Mouse (Mus musculus) 416B (cell line): ENCODE results near the gene Txndc8.

Source experiments
- DNase-seq: peaks from one replicate; pipeline ENCODE4 v3.0.0; 2011; ENCODE audit warnings: low read depth

Txndc8 gene

GRCm38 (mm10) chr4:58009024-58009423 is at the start of gene Txndc8:
Gene Txndc8, minus strand, starts transcription at chr4:58009124.
- DNase-seq = no peak

- no peak for DNase-seq
Observed at GRCm38 (mm10) chr4:58055653-58056052, 46.7 kb upstream of the Txndc8 start.

GRCm38 (mm10) chr4:58054441-58054840 is 45.5 kb upstream of the Txndc8 start:
- no peak for DNase-seq

GRCm38 (mm10) chr4:58050746-58051145 is 41.8 kb upstream of the Txndc8 start:
- DNase-seq = peak; percentile 79

GRCm38 (mm10) chr4:58050276-58050675 is 41.4 kb upstream of the Txndc8 start:
- DNase-seq = peak; percentile 36

- no peak for DNase-seq
Observed at GRCm38 (mm10) chr4:58044833-58045232, 35.9 kb upstream of the Txndc8 start.

- DNase-seq = no peak
Observed at GRCm38 (mm10) chr4:58044356-58044755, 35.4 kb upstream of the Txndc8 start.

- peak; percentile 63 for DNase-seq
Observed at GRCm38 (mm10) chr4:58040093-58040492, 31.2 kb upstream of the Txndc8 start.

- DNase-seq = no peak
Observed at GRCm38 (mm10) chr4:58037096-58037705, 28.3 kb upstream of the Txndc8 start.

GRCm38 (mm10) chr4:58034663-58035062 is 25.7 kb upstream of the Txndc8 start:
- no peak for DNase-seq

- peak; percentile 11 for DNase-seq
Observed at GRCm38 (mm10) chr4:58032714-58033113, 23.8 kb upstream of the Txndc8 start.

GRCm38 (mm10) chr4:58003501-58003900 is 5.4 kb downstream of the Txndc8 start:
- no peak for DNase-seq

- peak; percentile 62 for DNase-seq
Observed at GRCm38 (mm10) chr4:57991425-57991824, 17.5 kb downstream of the Txndc8 start.

GRCm38 (mm10) chr4:57974400-57975117 is 34.4 kb downstream of the Txndc8 start:
- DNase-seq = no peak

GRCm38 (mm10) chr4:57973592-57974268 is 35.2 kb downstream of the Txndc8 start:
- no peak for DNase-seq

GRCm38 (mm10) chr4:57970285-57970684 is 38.6 kb downstream of the Txndc8 start:
- no peak for DNase-seq

GRCm38 (mm10) chr4:57967195-57967594 is 41.7 kb downstream of the Txndc8 start:
- no peak for DNase-seq

- DNase-seq = no peak
Observed at GRCm38 (mm10) chr4:57965516-57965915, 43.4 kb downstream of the Txndc8 start.

- DNase-seq = peak; percentile 23
Observed at GRCm38 (mm10) chr4:57964143-57964542, 44.8 kb downstream of the Txndc8 start.

GRCm38 (mm10) chr4:57959056-57959455 is 49.9 kb downstream of the Txndc8 start:
- no peak for DNase-seq

GRCm38 (mm10) chr4:57958098-57958497 is 50.8 kb downstream of the Txndc8 start:
- DNase-seq = peak; percentile 36

GRCm38 (mm10) chr4:57957200-57958085 is 51.5 kb downstream of the Txndc8 start:
- DNase-seq = no peak
